Mouse (Mus musculus): ENCODE measurements around the gene Mef2c.

GRCm38 (mm10) chr13:83492051-83492450 is 11.8 kb upstream of the Mef2c start:
- TF ChIP-seq CTCF (IDR thresholded peaks at IDR 0.05; ENCODE audit: extremely low read depth, insufficient read depth, low read length) (no peak), POLR2A (IDR thresholded peaks at IDR 0.05; ENCODE audit: extremely low read depth, insufficient read depth, low read length) (no peak)
